Mouse (Mus musculus) spleen, adult 2 months (tissue): ENCODE results near the gene Gpr153.

Experiments
- CTCF ChIP-seq: fragments of 200-500 bp; IDR thresholded peaks from 2 replicates; pipeline ENCODE4 v1.5.1; 2011; ENCODE audit warnings: mild to moderate bottlenecking, inconsistent platforms; ENCODE audit not compliant: insufficient read depth, insufficient read length, insufficient replicate concordance; ENCODE audit errors: extremely low read depth
- POLR2A ChIP-seq: fragments of 200-500 bp; IDR thresholded peaks from 2 replicates; pipeline ENCODE4 v1.6.1; 2011; ENCODE audit warnings: low read depth, low read length, inconsistent platforms

DNA sequence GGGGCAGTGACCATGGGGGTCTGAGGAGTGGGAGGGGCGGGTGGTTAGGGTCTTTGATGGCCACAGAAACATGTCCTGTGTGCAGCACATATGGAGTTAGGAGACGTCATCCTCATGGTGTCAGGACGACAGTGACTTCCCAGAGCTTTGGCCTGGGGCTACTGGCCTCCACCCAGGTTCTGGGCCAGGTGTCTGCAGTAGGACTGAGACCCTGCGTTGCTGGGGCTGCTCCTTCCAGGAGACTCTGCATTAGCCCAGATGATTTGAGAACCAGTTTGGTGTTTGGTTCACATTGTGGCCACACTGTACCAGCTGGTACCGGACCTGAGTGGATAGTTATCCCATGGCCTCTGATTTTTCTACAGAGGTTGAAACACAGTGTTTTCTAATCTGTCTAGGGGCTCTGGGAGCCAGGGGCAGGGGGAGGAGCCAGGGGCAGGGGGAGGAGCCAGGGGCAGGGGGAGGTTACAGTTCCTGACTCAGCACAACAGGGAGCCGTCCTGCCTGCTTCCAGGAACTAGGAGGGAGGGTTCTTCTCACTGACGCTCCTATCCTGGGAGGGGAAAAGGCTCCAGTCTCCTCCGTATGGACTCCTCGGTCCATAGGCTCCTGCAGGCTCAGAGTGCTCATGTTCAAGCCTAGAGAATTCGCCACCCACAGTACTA is 10.4 kb upstream of the Gpr153 start:
- TF ChIP-seq CTCF (no peak), POLR2A (no peak)
